Mouse (Mus musculus) mouse trophoblast stem cell (cell line): ENCODE data around the gene Mtor.

Experiments used
- in situ Hi-C, 2 experiments: fragments of 300-500 bp; cut with MseI, MboI; formaldehyde crosslinking; loops; 2 replicates in 1 of 2; 3 replicates in 1 of 2; pipeline ENCODE4 v1.15.1; 2025

Mtor gene

GRCm38 (mm10) chr4:148481557-148482168 lies 33.3 kb downstream of the Mtor start:
- in situ Hi-C loops: no loop called here

GRCm38 (mm10) chr4:148484511-148484910 lies 36.1 kb downstream of the Mtor start:
- in situ Hi-C loops: no loop called here

DNA sequence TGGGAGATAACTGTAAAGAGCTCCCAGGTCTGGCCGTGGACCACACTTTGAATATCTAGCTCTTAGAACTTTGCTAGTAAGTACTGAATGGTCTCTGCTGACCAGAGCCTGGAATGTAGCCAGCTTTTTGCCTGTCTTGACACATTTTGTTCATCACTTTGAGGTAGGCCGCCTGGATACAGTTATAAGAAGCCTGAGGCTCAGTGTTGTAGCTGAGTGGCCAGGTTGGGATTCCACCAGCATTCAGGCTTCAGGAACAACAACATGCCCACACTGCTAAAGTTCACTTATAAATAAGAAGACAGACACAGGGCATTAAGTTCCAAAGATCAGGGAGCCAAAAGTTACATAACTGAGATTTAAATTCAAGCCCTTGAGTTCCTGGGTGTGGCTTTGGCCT lies 39.4 kb downstream of the Mtor start:
- in situ Hi-C loops: no loop called here

DNA sequence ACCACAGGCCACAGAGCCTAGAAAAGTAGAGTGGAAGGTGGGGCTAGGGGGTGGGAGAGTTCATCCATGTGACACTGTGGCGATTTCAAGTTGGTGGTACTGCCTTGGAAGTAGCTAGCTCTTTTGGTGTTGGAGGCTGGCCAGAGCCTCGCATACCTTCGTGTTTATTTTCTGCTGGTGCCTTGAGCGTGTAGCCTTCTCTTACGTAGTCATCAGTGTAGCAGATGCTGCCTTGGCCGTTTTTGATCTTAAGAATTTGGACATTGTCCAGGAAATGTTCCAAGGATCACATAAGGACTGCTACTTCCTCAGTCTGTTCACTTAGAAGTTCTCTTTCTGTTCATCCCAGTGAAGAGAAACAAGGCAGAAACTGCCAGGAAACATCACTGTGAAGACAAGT lies 42.1 kb downstream of the Mtor start:
- in situ Hi-C loops: no loop called here

DNA sequence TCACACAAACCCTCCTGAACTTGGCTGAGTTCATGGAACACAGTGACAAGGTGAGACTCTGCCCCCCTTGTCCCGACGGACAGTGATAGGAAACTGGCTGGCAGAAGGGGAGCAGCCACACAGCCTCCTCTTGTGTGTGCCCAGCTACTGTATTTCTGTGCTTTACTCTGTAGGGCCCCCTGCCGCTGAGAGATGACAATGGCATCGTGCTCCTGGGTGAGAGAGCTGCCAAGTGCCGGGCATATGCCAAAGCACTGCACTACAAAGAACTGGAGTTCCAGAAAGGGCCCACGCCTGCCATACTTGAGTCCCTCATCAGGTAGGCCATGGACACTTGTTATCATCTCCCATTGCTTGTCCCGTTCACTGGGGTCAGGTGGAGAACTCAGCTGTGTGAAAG lies 43.0 kb downstream of the Mtor start:
- in situ Hi-C loops: no loop called here

DNA sequence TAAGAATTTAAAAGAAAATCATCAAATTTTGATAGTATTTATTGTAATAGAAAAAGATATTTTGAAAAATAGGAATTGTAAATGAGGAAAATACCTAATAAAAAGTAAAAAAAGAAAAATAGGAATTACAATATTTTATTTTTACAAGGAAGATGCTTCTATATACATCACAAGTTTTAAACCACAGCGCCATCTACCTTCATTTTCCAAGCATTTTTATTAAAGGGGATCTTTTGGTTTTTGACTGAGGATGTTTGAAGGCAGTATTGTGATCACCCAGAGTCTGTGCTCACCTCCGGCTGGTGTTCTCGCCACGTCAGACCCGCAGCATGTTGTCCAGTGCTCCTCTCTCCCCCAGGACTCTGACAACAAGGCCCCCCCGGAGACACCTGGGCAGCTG lies 46.7 kb downstream of the Mtor start:
- in situ Hi-C loops: no loop called here

GRCm38 (mm10) chr4:148495874-148496689 lies 47.7 kb downstream of the Mtor start:
- in situ Hi-C loops: no loop called here

GRCm38 (mm10) chr4:148500410-148500867 lies 52.0 kb downstream of the Mtor start, which contains the start of gene Angptl7:
Gene Angptl7, minus strand, starts transcription at chr4:148500460.
- in situ Hi-C loops: no loop called here

DNA sequence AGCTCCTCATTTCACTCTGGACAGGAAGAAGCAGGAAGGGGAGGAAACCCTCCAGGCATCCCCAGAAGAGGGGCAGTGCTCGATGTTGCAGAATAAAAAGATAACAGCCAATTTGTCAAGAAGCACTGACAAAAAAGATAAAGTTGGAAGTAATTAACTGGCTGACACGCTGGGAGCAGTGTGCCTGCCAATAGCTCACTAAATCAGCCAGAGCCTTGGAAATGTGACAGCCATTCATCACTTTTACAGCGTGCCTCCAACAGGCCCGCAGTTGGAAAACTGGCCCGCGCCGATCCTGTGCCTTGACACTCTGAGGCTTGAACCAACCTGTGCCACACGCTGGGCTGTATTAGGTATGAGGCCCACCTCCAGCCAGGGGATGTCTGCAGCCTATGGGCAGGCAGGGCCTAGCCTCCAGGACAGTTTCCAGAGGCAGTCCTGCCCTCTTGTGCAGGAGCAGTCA lies 56.1 kb downstream of the Mtor start:
- in situ Hi-C loops: no loop called here

GRCm38 (mm10) chr4:148507585-148507984 lies 59.2 kb downstream of the Mtor start:
- in situ Hi-C loops: no loop called here

DNA sequence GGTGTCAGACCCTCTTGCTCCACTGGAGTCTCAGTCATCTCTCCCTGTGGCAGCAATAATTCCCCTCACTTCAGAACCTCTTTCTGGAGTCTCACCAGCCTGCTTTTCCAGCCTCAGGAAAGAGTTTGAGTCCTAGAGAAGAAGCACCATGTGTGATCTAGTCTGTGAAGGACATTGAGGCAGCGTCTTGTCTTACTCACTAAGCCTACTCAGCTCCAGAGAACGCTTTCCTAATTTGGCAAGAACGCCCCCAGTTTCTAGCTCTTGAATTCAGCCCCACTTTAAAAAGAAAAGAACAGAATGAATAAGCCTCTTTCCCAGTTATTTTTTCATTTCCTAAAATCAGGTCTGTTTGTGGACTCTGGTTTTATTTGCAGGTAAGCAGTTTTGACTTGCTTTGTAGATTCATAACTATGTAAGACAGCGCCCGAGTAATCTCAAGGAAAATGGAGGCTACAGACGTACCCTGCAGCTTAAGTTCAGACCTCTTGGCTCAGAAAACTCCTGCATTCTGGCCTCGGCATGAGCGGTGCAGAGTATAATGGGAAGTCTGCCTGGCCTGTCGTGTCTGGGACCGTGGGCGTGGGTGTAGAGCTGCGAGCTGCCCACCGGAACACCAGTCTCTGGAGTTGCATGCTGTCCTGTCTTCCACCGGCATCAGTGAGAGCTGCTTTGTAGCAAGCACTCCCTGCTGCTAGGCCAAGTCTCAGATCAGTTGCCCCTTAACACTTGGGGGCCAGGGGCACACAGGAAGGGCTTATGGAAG lies 59.9 kb downstream of the Mtor start:
- in situ Hi-C loops: no loop called here

DNA sequence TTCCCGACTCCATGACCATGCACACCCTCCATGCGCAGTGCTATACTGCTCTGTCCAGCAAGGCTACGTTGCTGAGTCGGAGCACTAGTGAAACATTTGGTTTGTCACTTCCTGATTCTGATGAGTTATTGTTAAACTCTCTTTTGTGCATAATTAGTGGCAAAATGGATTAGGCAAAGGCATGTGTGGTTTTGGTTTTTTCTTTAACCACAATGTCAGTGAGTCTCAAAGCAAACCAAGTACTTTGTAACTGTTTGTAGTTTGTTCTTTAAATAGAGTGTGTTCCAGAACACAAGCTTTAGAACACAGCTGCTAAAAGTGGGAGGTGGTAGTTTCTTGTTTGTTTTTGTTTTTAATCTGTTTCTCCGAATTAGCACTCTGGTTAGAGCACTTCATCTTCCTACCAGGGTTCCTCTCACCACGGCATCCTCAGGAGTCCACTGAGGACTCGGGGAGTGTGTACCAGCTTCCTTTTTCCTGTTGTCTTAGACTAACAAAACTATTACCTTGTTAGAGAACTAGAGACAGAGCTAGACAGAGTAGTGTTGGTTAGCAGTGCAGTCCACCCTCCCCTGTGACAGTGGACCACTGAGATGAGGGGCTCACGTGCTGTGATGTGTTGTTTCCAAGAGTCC lies 61.2 kb downstream of the Mtor start:
- in situ Hi-C loops: no loop called here

GRCm38 (mm10) chr4:148510691-148511090 lies 62.3 kb downstream of the Mtor start:
- in situ Hi-C loops: no loop called here

GRCm38 (mm10) chr4:148511334-148511733 lies 62.9 kb downstream of the Mtor start:
- in situ Hi-C loops: no loop called here

- in situ Hi-C loops: no loop called here
Measured at GRCm38 (mm10) chr4:148513021-148513559, 64.7 kb downstream of the Mtor start.

GRCm38 (mm10) chr4:148515313-148515712 lies 66.9 kb downstream of the Mtor start:
- in situ Hi-C loops: no loop called here

DNA sequence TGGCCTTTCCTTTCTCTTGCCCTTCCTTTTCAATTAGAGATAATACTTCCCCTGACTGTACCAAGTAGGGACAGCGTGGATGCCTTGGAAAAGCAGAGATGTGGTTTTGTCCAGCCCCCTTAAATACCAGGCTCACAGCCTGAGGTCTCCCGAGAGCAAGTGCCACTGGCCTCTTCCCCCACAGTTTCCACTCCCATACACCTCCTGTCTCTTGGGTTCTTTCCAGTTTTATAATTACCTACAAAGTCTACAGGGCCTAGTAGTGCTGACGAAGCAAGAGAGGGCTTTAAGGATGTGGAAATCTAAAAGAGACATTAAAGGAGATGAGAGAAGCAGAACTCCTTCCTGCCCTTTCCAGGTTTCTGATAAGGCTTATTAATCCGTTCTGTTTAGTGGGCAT lies 69.4 kb downstream of the Mtor start:
- in situ Hi-C loops: no loop called here

DNA sequence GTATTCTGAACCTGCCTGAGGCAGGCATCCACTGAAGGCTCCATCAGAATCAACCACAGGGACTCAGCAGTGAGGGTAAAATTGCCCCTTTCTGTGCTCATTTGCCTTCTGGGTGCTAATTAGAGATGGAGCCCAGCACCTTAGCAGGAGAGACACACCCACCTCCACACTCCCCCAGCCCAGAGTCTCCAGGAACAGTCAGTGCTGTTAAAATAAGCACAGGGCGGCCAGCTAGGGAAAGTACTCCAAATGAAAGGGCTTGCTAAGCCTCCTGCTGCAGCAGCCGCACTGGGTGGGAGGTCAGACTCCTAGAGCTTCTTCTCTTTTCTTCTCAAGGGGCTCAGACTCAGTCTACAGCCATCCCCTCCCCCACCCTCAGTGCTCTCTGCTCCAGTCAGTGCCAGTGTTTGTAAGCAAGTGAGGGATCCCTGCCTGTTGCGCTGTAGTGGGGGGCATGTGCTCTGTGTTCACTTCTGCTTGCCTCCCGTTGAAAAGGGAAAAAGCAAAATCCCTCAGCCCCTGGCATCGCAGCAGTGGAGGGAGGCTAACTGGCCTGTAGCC lies 69.9 kb downstream of the Mtor start:
- in situ Hi-C loops: no loop called here

GRCm38 (mm10) chr4:148523538-148523937 lies 75.1 kb downstream of the Mtor start:
- in situ Hi-C loops: no loop called here

DNA sequence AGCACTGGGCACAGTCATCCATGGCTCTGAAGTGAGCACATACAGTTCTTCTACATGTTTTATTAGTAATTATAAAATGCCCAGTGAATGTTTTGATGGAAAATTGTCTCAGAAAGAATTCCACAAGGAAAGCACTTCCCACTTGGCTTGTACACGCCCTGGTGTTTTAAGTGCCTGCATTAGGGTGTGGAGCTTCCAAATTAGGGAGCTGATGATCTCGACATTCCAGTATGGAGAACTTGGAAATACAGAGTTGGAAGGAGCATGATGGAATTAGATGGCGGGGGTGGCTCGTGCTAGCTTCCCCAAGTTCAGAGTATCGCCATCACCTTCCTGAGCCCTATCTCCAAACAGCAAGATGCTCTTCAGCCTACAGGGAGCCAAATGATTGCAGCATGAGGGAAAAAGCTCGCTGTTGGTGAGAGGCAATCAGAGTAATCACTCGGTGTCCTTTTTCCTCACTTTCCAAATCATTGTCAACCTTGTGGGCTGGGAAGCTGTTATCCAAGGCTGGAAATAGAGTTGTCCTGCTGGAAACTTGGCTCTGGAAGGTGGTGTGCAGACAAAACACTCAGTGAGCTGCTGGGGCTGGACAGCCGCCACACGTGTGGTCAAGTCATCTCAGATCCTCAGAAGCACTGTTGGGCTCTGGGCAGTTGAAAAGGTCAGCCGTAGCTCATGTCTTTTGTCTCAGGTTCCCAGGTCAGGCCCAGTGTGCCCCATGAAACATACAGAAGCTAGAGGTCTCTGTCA lies 78.9 kb downstream of the Mtor start:
- in situ Hi-C loops: no loop called here
